Mouse (Mus musculus) limb, embryonic 12.5 days (tissue): ENCODE measurements around the gene Znrf1. TPM values are rescaled to one million over a fixed set of nuclear protein-coding genes. Genes with fewer than 3 reads are reported as not detected.

ENCODE experiments used
- ATAC-seq: fragments of 200-750 bp; cut with Nextera tagmentation; 2 replicates; pipeline ENCODE4 v1.8.0; 2017; ENCODE audit warnings: low read depth, moderate TSS enrichment; ENCODE audit not compliant: insufficient number of reproducible peaks, insufficient read depth, low FRiP score, low TSS enrichment
- H3K27ac ChIP-seq: fragments of 300-500 bp; sonication (generic); 2 replicates; pipeline ENCODE4 v1.5.1; 2016; ENCODE audit warnings: mild to moderate bottlenecking, moderate library complexity
- H3K27me3 ChIP-seq: fragments of 300-500 bp; sonication (generic); 2 replicates; pipeline ENCODE4 v1.6.1; 2016; ENCODE audit warnings: mild to moderate bottlenecking, moderate library complexity
- H3K36me3 ChIP-seq: fragments of 300-500 bp; sonication (generic); 2 replicates; pipeline ENCODE4 v1.6.1; 2016; ENCODE audit warnings: mild to moderate bottlenecking, moderate library complexity
- H3K4me1 ChIP-seq: fragments of 300-500 bp; sonication (generic); replicated peaks from 2 replicates; pipeline ENCODE4 v1.6.1; 2016
- H3K4me2 ChIP-seq: fragments of 300-500 bp; sonication (generic); 2 replicates; pipeline ENCODE4 v1.6.1; 2016; ENCODE audit warnings: mild to moderate bottlenecking, moderate library complexity
- H3K4me3 ChIP-seq: fragments of 300-500 bp; sonication (generic); replicated peaks from 2 replicates; pipeline ENCODE4 v1.5.1; 2016; ENCODE audit warnings: mild to moderate bottlenecking
- H3K9ac ChIP-seq: fragments of 300-500 bp; sonication (generic); replicated peaks from 2 replicates; pipeline ENCODE4 v1.6.1; 2016; ENCODE audit warnings: mild to moderate bottlenecking, moderate library complexity
- H3K9me3 ChIP-seq: fragments of 300-500 bp; sonication (generic); 2 replicates; pipeline ENCODE4 v1.6.1; 2016; ENCODE audit warnings: mild to moderate bottlenecking, moderate library complexity
- WGBS: fragments of 180-500 bp; shearing (Covaris S2); methylation state at CpG from one replicate; pipeline ENCODE4 v1.1.7; 2016; 5-methylcytosine and 5-hydroxymethylcytosine counted together
- polyA plus RNA-seq: library from polyadenylated mRNA; unstranded; fragments of >200 nt; fragmentation: Nextera tagmentation; extraction: Ambion mirVana; gene quantifications from 2 replicates; pipeline ENCODE4 v1.2.1, GENCODE M21; 2016

The Znrf1 gene
- polyA plus RNA-seq, 1 experiment from 2014 or later: 69.4 TPM

GRCm38 (mm10) chr8:111551511-111552130 is 15.7 kb downstream of the Znrf1 start:
- Histone ChIP-seq H3K4me2 (no peak overlapping the region), H3K4me1 (peaks cover 12% of the 10 kb centered on the region), H3K4me3 (no peak overlapping the region), H3K27ac (no peak overlapping the region), H3K36me3 (peaks cover 7% of the 10 kb centered on the region; the same call in 1 of the 2 replicates), H3K9me3 (no peaks in the 10 kb centered on the region), H3K27me3 (no peaks in the 10 kb centered on the region), H3K9ac (no peak overlapping the region)
- ATAC-seq: no peak
- WGBS: 59% methylated on average over 8 of the region's 8 CpGs

GRCm38 (mm10) chr8:111561824-111562223 is 25.9 kb downstream of the Znrf1 start:
- Histone ChIP-seq H3K27me3 (no peaks in the 10 kb centered on the region), H3K9me3 (no peaks in the 10 kb centered on the region), H3K4me1 (peaks cover 20% of the 10 kb centered on the region), H3K9ac (no peak overlapping the region), H3K4me3 (no peak overlapping the region), H3K27ac (no peak overlapping the region), H3K4me2 (no peak overlapping the region), H3K36me3 (no peaks in the 10 kb centered on the region)
- ATAC-seq: no peak
- 93% methylated on average over 4 of the region's 4 CpGs for WGBS

- no peaks in the 10 kb centered on the region for H3K36me3 ChIP-seq
- H3K27ac ChIP-seq: no peak overlapping the region
- no peak overlapping the region for H3K4me3 ChIP-seq
- no peak overlapping the region for H3K9ac ChIP-seq
- WGBS: 95% methylated on average over 5 of the region's 5 CpGs
- no peak for ATAC-seq
- no peak overlapping the region for H3K4me2 ChIP-seq
- H3K27me3 ChIP-seq: no peaks in the 10 kb centered on the region
- peaks cover 18% of the 10 kb centered on the region for H3K4me1 ChIP-seq
- no peaks in the 10 kb centered on the region for H3K9me3 ChIP-seq
These were observed 26.4 kb downstream of the Znrf1 start for GRCm38 (mm10) chr8:111562274-111562803.

- Histone ChIP-seq H3K4me3 (no peak overlapping the region), H3K27ac (no peak overlapping the region), H3K4me1 (peaks cover 26% of the 10 kb centered on the region), H3K4me2 (no peak overlapping the region), H3K9me3 (no peaks in the 10 kb centered on the region), H3K9ac (no peak overlapping the region), H3K36me3 (no peaks in the 10 kb centered on the region), H3K27me3 (no peaks in the 10 kb centered on the region)
- ATAC-seq: no peak
- 91% methylated on average over 5 of the region's 5 CpGs for WGBS
These were observed 27.2 kb downstream of the Znrf1 start for GRCm38 (mm10) chr8:111563075-111563474.

GRCm38 (mm10) chr8:111563687-111564086 is 27.8 kb downstream of the Znrf1 start:
- no peak overlapping the region for H3K27ac ChIP-seq
- H3K4me2 ChIP-seq: no peak overlapping the region
- WGBS: 90% methylated on average over 4 of the region's 4 CpGs
- H3K9ac ChIP-seq: no peak overlapping the region
- H3K9me3 ChIP-seq: no peaks in the 10 kb centered on the region
- no peak overlapping the region for H3K4me3 ChIP-seq
- H3K4me1 ChIP-seq: peaks cover 28% of the 10 kb centered on the region
- H3K27me3 ChIP-seq: no peaks in the 10 kb centered on the region
- no peak for ATAC-seq
- H3K36me3 ChIP-seq: no peaks in the 10 kb centered on the region

DNA sequence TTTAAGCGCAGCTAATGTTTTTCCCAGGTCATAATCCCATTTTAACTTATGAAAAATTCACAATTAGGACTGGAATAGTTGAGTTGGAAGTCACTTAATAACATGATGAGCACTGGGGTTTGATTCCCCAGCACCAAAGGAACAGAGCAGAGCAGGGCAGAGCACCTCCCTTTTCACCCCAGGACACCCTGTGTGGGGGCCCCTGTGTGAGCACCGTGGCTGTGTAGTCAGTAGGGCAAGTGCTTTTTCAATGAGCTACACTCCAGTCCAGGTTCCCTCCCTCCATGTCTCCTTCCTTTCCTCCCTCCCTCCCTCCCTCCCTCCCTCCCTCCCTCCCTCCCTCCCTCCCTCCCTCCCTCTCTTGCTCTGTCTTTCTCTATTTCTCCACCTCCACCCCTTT is 28.2 kb downstream of the Znrf1 start:
- H3K4me1 ChIP-seq: peaks cover 26% of the 10 kb centered on the region
- H3K4me2 ChIP-seq: no peak overlapping the region
- no peak overlapping the region for H3K27ac ChIP-seq
- no peaks in the 10 kb centered on the region for H3K9me3 ChIP-seq
- H3K36me3 ChIP-seq: no peaks in the 10 kb centered on the region
- H3K9ac ChIP-seq: no peak overlapping the region
- WGBS: 82% methylated on average over 2 of the region's 2 CpGs
- H3K27me3 ChIP-seq: no peaks in the 10 kb centered on the region
- ATAC-seq: no peak
- no peak overlapping the region for H3K4me3 ChIP-seq

DNA sequence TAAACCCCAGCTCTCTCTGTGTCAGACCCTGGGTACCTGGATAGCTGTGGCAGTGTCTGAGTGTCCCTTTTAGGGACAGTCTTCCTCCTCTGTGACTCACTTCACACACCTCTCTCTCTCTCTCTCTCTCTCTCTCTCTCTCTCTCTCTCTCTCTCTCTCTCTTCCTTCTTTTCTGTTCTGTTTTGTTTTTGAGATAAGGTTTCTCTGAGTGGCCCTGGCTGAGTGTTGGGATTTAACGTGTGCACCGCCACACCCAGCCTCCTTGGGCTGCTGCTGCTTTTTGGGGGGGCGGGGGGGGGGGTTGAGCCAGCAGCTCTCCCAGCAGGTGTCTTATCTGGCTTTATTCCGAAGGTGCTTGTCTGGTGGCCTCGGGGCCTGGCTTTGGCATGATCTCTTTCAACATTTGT is 29.9 kb downstream of the Znrf1 start:
- Histone ChIP-seq H3K36me3 (peaks cover 5% of the 10 kb centered on the region; the same call in 1 of the 2 replicates), H3K4me1 (peaks cover 32% of the 10 kb centered on the region), H3K27me3 (no peaks in the 10 kb centered on the region), H3K4me2 (no peak overlapping the region), H3K9me3 (no peaks in the 10 kb centered on the region), H3K4me3 (no peak overlapping the region), H3K9ac (no peak overlapping the region), H3K27ac (no peak overlapping the region)
- ATAC-seq: no peak
- 55% methylated on average over 5 of the region's 5 CpGs for WGBS

DNA sequence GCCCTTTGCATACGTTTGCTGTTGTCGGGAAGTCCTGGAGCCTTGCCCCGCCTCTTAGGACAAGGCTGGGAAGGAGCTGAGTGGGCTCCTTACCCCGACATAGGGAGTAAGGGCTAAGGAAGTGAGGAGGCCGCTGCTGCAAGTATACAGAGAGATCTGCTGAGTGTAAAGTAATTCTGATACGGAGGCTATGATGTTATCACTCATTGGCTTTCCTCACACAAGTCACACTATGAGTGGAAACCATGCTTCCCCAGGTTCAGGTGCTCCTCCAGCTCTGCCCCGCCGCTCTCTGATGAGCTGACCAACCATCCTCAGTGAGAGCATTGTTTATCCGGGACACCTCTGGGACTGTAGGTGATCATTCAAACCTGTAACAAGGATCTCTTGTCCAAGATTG is 30.4 kb downstream of the Znrf1 start:
- Histone ChIP-seq H3K4me3 (no peak overlapping the region), H3K4me2 (no peak overlapping the region), H3K36me3 (peaks cover 5% of the 10 kb centered on the region; the same call in 1 of the 2 replicates), H3K4me1 (peaks cover 32% of the 10 kb centered on the region), H3K9me3 (no peaks in the 10 kb centered on the region), H3K27me3 (no peaks in the 10 kb centered on the region), H3K9ac (no peak overlapping the region), H3K27ac (no peak overlapping the region)
- 72% methylated on average over 9 of the region's 9 CpGs for WGBS
- no peak for ATAC-seq

GRCm38 (mm10) chr8:111567571-111567970 is 31.7 kb downstream of the Znrf1 start:
- Histone ChIP-seq H3K4me1 (peaks cover 40% of the 10 kb centered on the region), H3K27me3 (no peaks in the 10 kb centered on the region), H3K9ac (no peak overlapping the region), H3K36me3 (peaks cover 5% of the 10 kb centered on the region; the same call in 1 of the 2 replicates), H3K4me3 (no peak overlapping the region), H3K4me2 (no peak overlapping the region), H3K9me3 (no peaks in the 10 kb centered on the region), H3K27ac (no peak overlapping the region)
- ATAC-seq: no peak
- WGBS: 63% methylated on average over 3 of the region's 3 CpGs

- Histone ChIP-seq H3K4me2 (no peak overlapping the region), H3K27ac (no peak overlapping the region), H3K4me3 (no peak overlapping the region), H3K4me1 (peaks cover 40% of the 10 kb centered on the region), H3K9me3 (no peaks in the 10 kb centered on the region), H3K27me3 (no peaks in the 10 kb centered on the region), H3K36me3 (peaks cover 5% of the 10 kb centered on the region; the same call in 1 of the 2 replicates), H3K9ac (no peak overlapping the region)
- ATAC-seq: no peak
- WGBS: 58% methylated on average over 3 of the region's 3 CpGs
These were observed 32.1 kb downstream of the Znrf1 start for GRCm38 (mm10) chr8:111568029-111568428.

GRCm38 (mm10) chr8:111569926-111570325 is 34.0 kb downstream of the Znrf1 start:
- Histone ChIP-seq H3K36me3 (peaks cover 5% of the 10 kb centered on the region; the same call in 1 of the 2 replicates), H3K27ac (no peak overlapping the region), H3K4me2 (no peak overlapping the region), H3K9me3 (no peaks in the 10 kb centered on the region), H3K27me3 (no peaks in the 10 kb centered on the region), H3K9ac (no peak overlapping the region), H3K4me1 (peaks cover 40% of the 10 kb centered on the region), H3K4me3 (no peak overlapping the region)
- ATAC-seq: no peak
- 89% methylated on average over 4 of the region's 4 CpGs for WGBS

GRCm38 (mm10) chr8:111570432-111570831 is 34.5 kb downstream of the Znrf1 start:
- no peak for ATAC-seq
- H3K27ac ChIP-seq: no peak overlapping the region
- H3K9me3 ChIP-seq: no peaks in the 10 kb centered on the region
- peaks cover 6% of the 10 kb centered on the region; the same call in 1 of the 2 replicates for H3K36me3 ChIP-seq
- no peak overlapping the region for H3K4me2 ChIP-seq
- WGBS: 85% methylated on average over 2 of the region's 2 CpGs
- no peak overlapping the region for H3K9ac ChIP-seq
- H3K4me3 ChIP-seq: no peak overlapping the region
- H3K27me3 ChIP-seq: no peaks in the 10 kb centered on the region
- H3K4me1 ChIP-seq: peaks cover 38% of the 10 kb centered on the region
